Mouse (Mus musculus) kidney, postnatal 25 days (tissue): ENCODE results near the gene A730009L09Rik.

Experiments
- DNase-seq, 2 experiments: peaks; one replicate each; pipeline ENCODE4 v3.0.0; 2021; ENCODE audit warnings: mixed read lengths in 2 of 2

Gene A730009L09Rik

DNA sequence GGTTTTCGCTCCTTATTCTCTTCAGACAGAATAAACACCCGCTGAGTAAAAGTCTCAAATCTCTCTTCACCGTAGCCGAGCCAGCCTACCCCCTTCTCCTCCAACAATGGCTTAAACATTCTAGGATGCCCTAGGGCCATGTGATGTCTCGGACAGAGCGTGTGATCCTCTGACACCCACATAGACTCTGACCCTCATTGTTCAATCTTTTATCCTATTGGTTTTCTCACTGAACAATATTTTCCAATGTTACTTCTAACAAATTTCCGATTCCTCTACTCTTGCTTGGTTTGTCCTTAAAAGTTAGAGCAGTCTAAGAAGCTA, 45.3 kb downstream of the A730009L09Rik start:
- no peak for DNase-seq
